Comparison of ENCODE assay signal across 27 mouse cellular contexts in genomic region chr5:29629941-29630340, GRCm38 (mm10).
"Had no signal": no experiment of that assay in that cellular context is flagged by ENCODE, and none has a peak within 500 bp of the region (broad histone marks: within the 10 kb centered on the region; RNA-seq: fewer than 3 reads in every experiment).

No protein-coding gene starts in this region.

- H3K27me3 ChIP-seq: limb, embryonic 12.5 days; limb, embryonic 13.5 days; limb, embryonic 15.5 days; liver, embryonic 12.5 days; liver, embryonic 13.5 days; liver, embryonic 15.5 days; lung, embryonic 15.5 days; megakaryocyte, embryonic 14.5 days; midbrain, embryonic 12.5 days; midbrain, embryonic 13.5 days; midbrain, embryonic 15.5 days had no signal

- DNase-seq: left cerebral cortex, postnatal 4 days; liver; liver, embryonic 13.5 days; liver, postnatal 0 days; lung, adult 18-20 months; lung, adult 2 months; lung, embryonic 14.5 days; lung, postnatal 10 days; lung, postnatal 14 days; lung, postnatal 36 days; lung, postnatal 4 days; midbrain, embryonic 14.5 days had no signal

- H3K4me2 ChIP-seq: limb, embryonic 12.5 days; limb, embryonic 13.5 days; limb, embryonic 15.5 days; liver, embryonic 11.5 days; liver, embryonic 12.5 days; liver, embryonic 13.5 days; liver, embryonic 15.5 days; lung, embryonic 14.5 days; lung, embryonic 15.5 days; midbrain, embryonic 11.5 days; midbrain, embryonic 12.5 days; midbrain, embryonic 13.5 days; midbrain, embryonic 15.5 days had no signal

- H3K4me3 ChIP-seq: left cerebral cortex, adult 2 months; limb, embryonic 10.5 days; limb, embryonic 12.5 days; limb, embryonic 13.5 days; limb, embryonic 15.5 days; liver, embryonic 12.5 days; liver, embryonic 13.5 days; liver, embryonic 15.5 days; lung, embryonic 15.5 days; megakaryocyte, embryonic 14.5 days; midbrain, embryonic 10.5 days; midbrain, embryonic 12.5 days; midbrain, embryonic 13.5 days; midbrain, embryonic 15.5 days had no signal
